Mouse (Mus musculus) lung, postnatal 0 days (tissue): Measurements from ENCODE around the gene Rxfp4. TPM values are rescaled to one million over a fixed set of nuclear protein-coding genes. Genes with fewer than 3 reads are reported as not detected.

ENCODE experiments used
- ATAC-seq: fragments of 200-750 bp; cut with Nextera tagmentation; 2 replicates; pipeline ENCODE4 v1.8.0; 2017; ENCODE audit warnings: moderate library complexity
- DNase-seq: peaks from one replicate; pipeline ENCODE4 v3.0.0-alpha.2; 2016; ENCODE audit warnings: low spot score
- H3K27ac ChIP-seq: fragments of 300-500 bp; sonication (generic); 2 replicates; pipeline ENCODE4 v1.5.1; 2014; ENCODE audit warnings: antibody characterized with exemption, mild to moderate bottlenecking, low read length, mixed read lengths
- H3K27me3 ChIP-seq: fragments of 300-500 bp; sonication (generic); replicated peaks from 2 replicates; pipeline ENCODE4 v1.6.1; 2014; ENCODE audit warnings: low read length, mixed read lengths; ENCODE audit not compliant: insufficient read depth
- H3K36me3 ChIP-seq: fragments of 300-500 bp; sonication (generic); 2 replicates; pipeline ENCODE4 v1.6.1; 2014; ENCODE audit warnings: low read length, mixed read lengths; ENCODE audit not compliant: insufficient read depth
- H3K4me1 ChIP-seq: fragments of 300-500 bp; sonication (generic); 2 replicates; pipeline ENCODE4 v1.6.1; 2014; ENCODE audit warnings: antibody characterized with exemption, low read depth, low read length, mixed read lengths; ENCODE audit not compliant: insufficient read depth
- H3K4me2 ChIP-seq: fragments of 300-500 bp; sonication (generic); replicated peaks from 2 replicates; pipeline ENCODE4 v1.6.1; 2014; ENCODE audit warnings: low read depth, mild to moderate bottlenecking, low read length, moderate library complexity, mixed read lengths
- H3K4me3 ChIP-seq: fragments of 300-500 bp; sonication (generic); 2 replicates; pipeline ENCODE4 v1.5.1; 2014; ENCODE audit warnings: low read depth, low read length
- H3K9ac ChIP-seq: fragments of 300-500 bp; sonication (generic); replicated peaks from 2 replicates; pipeline ENCODE4 v1.6.1; 2014; ENCODE audit warnings: low read depth, mild to moderate bottlenecking
- H3K9me3 ChIP-seq: fragments of 300-500 bp; sonication (generic); 2 replicates; pipeline ENCODE4 v1.6.1; 2016; ENCODE audit warnings: low read length, mixed read lengths
- CTCF ChIP-seq: IDR thresholded peaks from 2 replicates; pipeline ENCODE4 v1.5.1; 2016; ENCODE audit warnings: antibody characterized with exemption, mild to moderate bottlenecking
- EP300 ChIP-seq: IDR thresholded peaks from 2 replicates; pipeline ENCODE4 v1.6.1; 2016; ENCODE audit warnings: antibody characterized with exemption, mild to moderate bottlenecking, control low read depth
- WGBS: fragments of 180-500 bp; shearing (Covaris S2); extraction: QIAGEN DNeasy Blood & Tissue Kit; methylation state at CpG from one replicate; pipeline ENCODE4 v1.1.7; 2014; 5-methylcytosine and 5-hydroxymethylcytosine counted together
- polyA plus RNA-seq: library from polyadenylated mRNA; unstranded; fragments of >200 nt; fragmentation: Nextera tagmentation; extraction: Ambion mirVana; gene quantifications from 2 replicates; pipeline ENCODE4 v1.2.1, GENCODE M21; 2015

The Rxfp4 gene
- polyA plus RNA-seq, 1 experiment from 2014 or later: 0.92 TPM

GRCm38 (mm10) chr3:88683814-88684213 is 30.9 kb upstream of the Rxfp4 start:
- TF ChIP-seq CTCF (no peak), EP300 (no peak)
- no peaks in the 10 kb centered on the region for H3K9me3 ChIP-seq
- no peak overlapping the region for H3K4me2 ChIP-seq
- H3K36me3 ChIP-seq: no peaks in the 10 kb centered on the region
- no peak overlapping the region for H3K27ac ChIP-seq
- H3K4me1 ChIP-seq: peaks cover 7% of the 10 kb centered on the region; the same call in 1 of the 2 replicates
- DNase-seq (no peak), ATAC-seq (no peak)
- H3K4me3 ChIP-seq: no peak overlapping the region
- no peak overlapping the region for H3K9ac ChIP-seq
- 87% methylated on average over 2 of the region's 2 CpGs for WGBS
- no peaks in the 10 kb centered on the region for H3K27me3 ChIP-seq

DNA sequence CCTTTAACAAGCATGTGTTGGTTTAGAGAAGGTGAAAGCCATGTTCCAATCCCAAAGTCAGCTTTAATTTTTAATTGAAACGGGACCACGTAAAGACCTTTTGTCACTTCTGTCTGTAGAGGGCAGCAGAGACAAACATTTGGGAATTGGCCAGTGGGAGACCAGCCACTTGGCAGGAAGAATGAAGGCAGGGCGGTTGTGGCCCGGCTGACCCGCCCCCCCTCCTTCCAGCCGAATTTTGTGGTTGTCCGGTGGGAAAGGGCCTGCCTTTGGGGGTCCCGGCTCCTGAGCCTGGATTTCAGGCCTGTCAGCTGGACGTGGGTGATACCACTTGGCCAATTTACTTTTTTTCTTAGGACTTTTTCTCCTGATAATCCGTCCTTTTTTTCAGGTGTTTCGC is 24.5 kb upstream of the Rxfp4 start:
- no peaks in the 10 kb centered on the region for H3K9me3 ChIP-seq
- peak overlapping the region; percentile 20 for H3K4me3 ChIP-seq
- H3K4me2 ChIP-seq: peak overlapping the region; percentile 58
- WGBS: 11% methylated on average over 11 of the region's 11 CpGs
- no peaks in the 10 kb centered on the region for H3K36me3 ChIP-seq
- H3K27me3 ChIP-seq: no peaks in the 10 kb centered on the region
- no peak overlapping the region for H3K27ac ChIP-seq
- ATAC-seq: peak; percentile 84
- H3K9ac ChIP-seq: no peak overlapping the region
- TF ChIP-seq CTCF: peak; percentile 85
- no peak for TF ChIP-seq EP300
- no peaks in the 10 kb centered on the region for H3K4me1 ChIP-seq
- DNase-seq: peak; percentile 92

- Histone ChIP-seq H3K36me3 (no peaks in the 10 kb centered on the region), H3K27ac (no peak overlapping the region), H3K4me2 (no peak overlapping the region), H3K4me1 (no peaks in the 10 kb centered on the region), H3K27me3 (no peaks in the 10 kb centered on the region), H3K9me3 (no peaks in the 10 kb centered on the region), H3K4me3 (no peak overlapping the region), H3K9ac (no peak overlapping the region)
- 53% methylated on average over 4 of the region's 4 CpGs for WGBS
- no peak for ATAC-seq
- no peak for DNase-seq
- 0 out of 2 replicates have a peak, but pooled peaks have one; percentile 2 for TF ChIP-seq CTCF
- no peak for TF ChIP-seq EP300
These were observed 11.2 kb upstream of the Rxfp4 start for GRCm38 (mm10) chr3:88664095-88664494.

DNA sequence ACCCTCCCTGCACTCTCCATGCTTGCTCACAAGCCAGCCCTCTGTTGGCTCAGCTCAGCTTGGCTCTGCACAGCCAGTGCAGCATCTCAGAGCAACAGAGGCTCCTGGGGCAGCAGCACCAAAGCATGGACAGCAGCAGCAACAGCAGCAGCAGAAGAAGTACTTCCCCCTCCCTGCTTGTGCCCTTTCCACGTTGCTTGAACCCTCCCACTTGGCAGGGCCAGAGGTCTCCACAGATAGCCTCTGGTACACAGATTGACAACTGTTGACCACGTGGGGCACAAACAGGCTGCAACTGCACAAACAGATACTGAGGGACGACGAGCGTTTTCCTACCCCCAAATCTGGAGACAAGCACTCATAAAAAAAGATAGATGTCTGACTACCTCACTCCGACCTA is 6.9 kb upstream of the Rxfp4 start:
- DNase-seq (no peak), ATAC-seq (no peak)
- H3K27ac ChIP-seq: no peak overlapping the region
- H3K27me3 ChIP-seq: no peaks in the 10 kb centered on the region
- H3K36me3 ChIP-seq: no peaks in the 10 kb centered on the region
- peaks cover 3% of the 10 kb centered on the region; the same call in 1 of the 2 replicates for H3K4me1 ChIP-seq
- WGBS: 36% methylated on average over 6 of the region's 6 CpGs
- TF ChIP-seq EP300 (no peak), CTCF (no peak)
- H3K9me3 ChIP-seq: no peaks in the 10 kb centered on the region
- H3K9ac ChIP-seq: no peak overlapping the region
- no peak overlapping the region for H3K4me3 ChIP-seq
- no peak overlapping the region for H3K4me2 ChIP-seq

GRCm38 (mm10) chr3:88658441-88659127 is 5.6 kb upstream of the Rxfp4 start:
- H3K27me3 ChIP-seq: no peaks in the 10 kb centered on the region
- H3K4me3 ChIP-seq: no peak overlapping the region
- no peak overlapping the region for H3K4me2 ChIP-seq
- DNase-seq: no peak
- H3K27ac ChIP-seq: no peak overlapping the region
- H3K36me3 ChIP-seq: no peaks in the 10 kb centered on the region
- WGBS: 52% methylated on average over 5 of the region's 5 CpGs
- TF ChIP-seq EP300 (no peak), CTCF (no peak)
- peaks cover 12% of the 10 kb centered on the region; the same call in 1 of the 2 replicates for H3K4me1 ChIP-seq
- H3K9ac ChIP-seq: no peak overlapping the region
- no peaks in the 10 kb centered on the region for H3K9me3 ChIP-seq
- no peak for ATAC-seq

DNA sequence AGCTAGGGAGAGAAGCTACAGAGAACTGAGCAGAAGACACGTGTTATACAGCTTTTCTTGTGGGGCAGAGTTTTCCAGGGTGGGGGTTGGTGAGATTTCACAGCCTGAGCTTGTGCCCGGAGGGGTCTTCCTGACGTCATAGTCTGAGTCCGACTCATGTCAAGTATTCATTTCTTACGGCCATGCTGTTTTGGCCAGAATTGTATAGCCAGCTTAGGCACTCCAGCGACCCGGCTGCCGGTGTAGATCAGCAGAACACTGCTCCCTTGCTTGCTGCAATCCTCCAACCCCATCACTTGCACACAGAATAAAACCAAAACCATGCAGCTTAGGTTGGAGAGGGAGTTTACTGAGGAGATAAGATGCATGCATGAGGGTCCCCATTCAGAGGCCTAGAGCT is 2.7 kb upstream of the Rxfp4 start:
- ATAC-seq (no peak), DNase-seq (no peak)
- 77% methylated on average over 8 of the region's 8 CpGs for WGBS

More for the DNA sequence above, 2.7 kb upstream of the Rxfp4 start:
- Histone ChIP-seq H3K9ac (no peak overlapping the region), H3K27ac (no peak overlapping the region), H3K4me3 (no peak overlapping the region), H3K4me1 (peaks cover 12% of the 10 kb centered on the region; the same call in 1 of the 2 replicates), H3K9me3 (no peaks in the 10 kb centered on the region), H3K36me3 (no peaks in the 10 kb centered on the region), H3K4me2 (no peak overlapping the region), H3K27me3 (no peaks in the 10 kb centered on the region)
- TF ChIP-seq EP300 (no peak), CTCF (no peak)
